Mouse (Mus musculus) liver, adult 2 months (tissue): ENCODE results near the gene Fer.

Source experiments
- CTCF ChIP-seq: fragments of 200-500 bp; IDR thresholded peaks from 2 replicates; pipeline ENCODE4 v1.5.1; 2011; ENCODE audit warnings: low read depth, low read length, control low read depth
- POLR2A ChIP-seq: fragments of 200-500 bp; IDR thresholded peaks from 2 replicates; pipeline ENCODE4 v1.6.1; 2011; ENCODE audit warnings: low read length, control low read depth; ENCODE audit not compliant: insufficient read depth; ENCODE audit errors: extremely low read depth

DNA sequence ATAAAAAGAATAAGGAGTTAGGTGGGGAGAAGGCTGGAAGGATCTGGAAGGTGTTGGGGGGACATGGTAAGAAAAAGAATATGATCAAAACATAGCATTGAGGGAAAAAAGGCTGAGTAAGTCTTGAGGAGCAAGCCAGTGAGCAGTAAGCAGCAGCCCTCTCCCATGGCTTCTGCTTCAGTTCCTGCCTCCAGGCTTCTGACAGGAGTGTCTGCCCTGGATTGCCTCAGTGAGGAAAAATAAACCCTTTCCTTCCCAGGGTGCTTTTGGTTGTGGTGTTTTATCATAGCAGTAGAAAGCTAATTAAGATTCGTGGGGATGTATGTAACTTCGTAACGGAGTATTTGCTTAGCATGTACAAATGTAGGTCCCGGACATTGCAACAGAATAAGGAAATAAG is 38.7 kb upstream of the Fer start:
- no peak for TF ChIP-seq CTCF
- TF ChIP-seq POLR2A, result no peak
